Mouse (Mus musculus): ENCODE measurements at regions not wholly inside any gene's neighbourhood (a gene's known extent, or its start where the extent isn't known, plus 50 kb on each side); places are given as distances from the start of the nearest gene placed in this dataset.

- no peaks in the 10 kb centered on the region for H3K36me3 ChIP-seq (ENCODE audit: control insufficient read depth, insufficient read depth, low read length, poor library complexity, severe bottlenecking)
- in situ Hi-C loops (cut with MboI; ENCODE audit: low sequenced_read_pairs in 2 of 2, unreplicated experiment in 2 of 2), result no loop called here
- no peaks in the 10 kb centered on the region for H3K9me3 ChIP-seq (ENCODE audit: control insufficient read depth, insufficient read depth, low read depth, low read length)
- no peak overlapping the region for H3K4me3 ChIP-seq (ENCODE audit: insufficient read depth in 1 of 2, low read depth in 1 of 2, low read length in 2 of 2, poor library complexity in 1 of 2, severe bottlenecking in 1 of 2)
- H3K4me1 ChIP-seq (ENCODE audit: control insufficient read depth in 2 of 2, insufficient read depth in 2 of 2, low read length in 2 of 2, poor library complexity in 1 of 2), result no peaks in the 10 kb centered on the region
- TF ChIP-seq HCFC1 (IDR thresholded peaks at IDR 0.05; ENCODE audit: borderline replicate concordance, insufficient read depth, low read length) (no peak), ZC3H11A (IDR thresholded peaks at IDR 0.05; ENCODE audit: borderline replicate concordance, low read depth, low read length) (no peak)
- no peak overlapping the region for H3K9ac ChIP-seq (ENCODE audit: insufficient read depth, low read depth, low read length, poor library complexity, severe bottlenecking)
- no peak for DNase-seq (ENCODE audit: low read depth, low spot score)
- H3K27ac ChIP-seq (ENCODE audit: insufficient read depth, low read depth, low read length, poor library complexity, severe bottlenecking), result no peak overlapping the region
Measured at GRCm38 (mm10) chr14:46517258-46517657, 126.8 kb upstream of the Bmp4 start.

- H3K4me3 ChIP-seq (ENCODE audit: insufficient read depth in 1 of 2, low read depth in 1 of 2, low read length in 2 of 2, poor library complexity in 1 of 2, severe bottlenecking in 1 of 2), result no peak overlapping the region
- H3K27ac ChIP-seq (ENCODE audit: insufficient read depth, low read depth, low read length, poor library complexity, severe bottlenecking), result no peak overlapping the region
- H3K9ac ChIP-seq (ENCODE audit: insufficient read depth, low read depth, low read length, poor library complexity, severe bottlenecking), result no peak overlapping the region
- no peaks in the 10 kb centered on the region for H3K4me1 ChIP-seq (ENCODE audit: control insufficient read depth in 2 of 2, insufficient read depth in 2 of 2, low read length in 2 of 2, poor library complexity in 1 of 2)
- no peaks in the 10 kb centered on the region for H3K9me3 ChIP-seq (ENCODE audit: control insufficient read depth, insufficient read depth, low read depth, low read length)
- in situ Hi-C loops (cut with MboI; ENCODE audit: low sequenced_read_pairs in 2 of 2, unreplicated experiment in 2 of 2), result no loop called here
- no peak for DNase-seq (ENCODE audit: low read depth, low spot score)
- no peak for TF ChIP-seq CHD2 (IDR thresholded peaks at IDR 0.05; ENCODE audit: low read depth, low read length)
- TF ChIP-seq ZC3H11A (IDR thresholded peaks at IDR 0.05; ENCODE audit: borderline replicate concordance, low read depth, low read length), result no peak
- TF ChIP-seq ZNF384 (IDR thresholded peaks at IDR 0.05; ENCODE audit: low read depth, low read length), result no peak
- no peak for TF ChIP-seq HCFC1 (IDR thresholded peaks at IDR 0.05; ENCODE audit: borderline replicate concordance, insufficient read depth, low read length)
- TF ChIP-seq MAFK (IDR thresholded peaks at IDR 0.05; ENCODE audit: insufficient read depth, low read depth, low read length), result no peak
- no peaks in the 10 kb centered on the region for H3K36me3 ChIP-seq (ENCODE audit: control insufficient read depth, insufficient read depth, low read length, poor library complexity, severe bottlenecking)
Measured at GRCm38 (mm10) chr14:46516285-46516684, 125.8 kb upstream of the Bmp4 start.

- TF ChIP-seq ZC3H11A (IDR thresholded peaks at IDR 0.05; ENCODE audit: borderline replicate concordance, low read depth, low read length) (no peak), MAFK (IDR thresholded peaks at IDR 0.05; ENCODE audit: insufficient read depth, low read depth, low read length) (no peak), HCFC1 (IDR thresholded peaks at IDR 0.05; ENCODE audit: borderline replicate concordance, insufficient read depth, low read length) (no peak), CHD2 (IDR thresholded peaks at IDR 0.05; ENCODE audit: low read depth, low read length) (no peak)
- no peak overlapping the region for H3K4me3 ChIP-seq (ENCODE audit: insufficient read depth in 1 of 2, low read depth in 1 of 2, low read length in 2 of 2, poor library complexity in 1 of 2, severe bottlenecking in 1 of 2)
- no peaks in the 10 kb centered on the region for H3K36me3 ChIP-seq (ENCODE audit: control insufficient read depth, insufficient read depth, low read length, poor library complexity, severe bottlenecking)
- in situ Hi-C loops (cut with MboI; ENCODE audit: low sequenced_read_pairs in 2 of 2, unreplicated experiment in 2 of 2), result no loop called here
- no peaks in the 10 kb centered on the region for H3K9me3 ChIP-seq (ENCODE audit: control insufficient read depth, insufficient read depth, low read depth, low read length)
- no peaks in the 10 kb centered on the region for H3K4me1 ChIP-seq (ENCODE audit: control insufficient read depth in 2 of 2, insufficient read depth in 2 of 2, low read length in 2 of 2, poor library complexity in 1 of 2)
- no peak overlapping the region for H3K9ac ChIP-seq (ENCODE audit: insufficient read depth, low read depth, low read length, poor library complexity, severe bottlenecking)
- no peak for DNase-seq (ENCODE audit: low read depth, low spot score)
- no peak overlapping the region for H3K27ac ChIP-seq (ENCODE audit: insufficient read depth, low read depth, low read length, poor library complexity, severe bottlenecking)
Measured at GRCm38 (mm10) chr14:46514262-46514932, 123.9 kb upstream of the Bmp4 start.

GRCm38 (mm10) chr14:46512118-46512517 lies 121.6 kb upstream of the Bmp4 start:
- in situ Hi-C loops (cut with MboI; ENCODE audit: low sequenced_read_pairs in 2 of 2, unreplicated experiment in 2 of 2), result no loop called here
- no peak for TF ChIP-seq ZC3H11A (IDR thresholded peaks at IDR 0.05; ENCODE audit: borderline replicate concordance, low read depth, low read length)
- no peak for TF ChIP-seq CHD2 (IDR thresholded peaks at IDR 0.05; ENCODE audit: low read depth, low read length)
- TF ChIP-seq ZNF384 (IDR thresholded peaks at IDR 0.05; ENCODE audit: low read depth, low read length), result no peak
- no peak for TF ChIP-seq MAFK (IDR thresholded peaks at IDR 0.05; ENCODE audit: insufficient read depth, low read depth, low read length)
- no peak for TF ChIP-seq HCFC1 (IDR thresholded peaks at IDR 0.05; ENCODE audit: borderline replicate concordance, insufficient read depth, low read length)
- no peak overlapping the region for H3K4me3 ChIP-seq (ENCODE audit: insufficient read depth in 1 of 2, low read depth in 1 of 2, low read length in 2 of 2, poor library complexity in 1 of 2, severe bottlenecking in 1 of 2)
- no peaks in the 10 kb centered on the region for H3K4me1 ChIP-seq (ENCODE audit: control insufficient read depth in 2 of 2, insufficient read depth in 2 of 2, low read length in 2 of 2, poor library complexity in 1 of 2)
- no peaks in the 10 kb centered on the region for H3K36me3 ChIP-seq (ENCODE audit: control insufficient read depth, insufficient read depth, low read length, poor library complexity, severe bottlenecking)
- H3K27ac ChIP-seq (ENCODE audit: insufficient read depth, low read depth, low read length, poor library complexity, severe bottlenecking), result no peak overlapping the region
- no peak for DNase-seq (ENCODE audit: low read depth, low spot score)
- H3K9ac ChIP-seq (ENCODE audit: insufficient read depth, low read depth, low read length, poor library complexity, severe bottlenecking), result no peak overlapping the region
- H3K9me3 ChIP-seq (ENCODE audit: control insufficient read depth, insufficient read depth, low read depth, low read length), result no peaks in the 10 kb centered on the region

GRCm38 (mm10) chr14:46508871-46509270 lies 118.4 kb upstream of the Bmp4 start:
- no peak for DNase-seq (ENCODE audit: low read depth, low spot score)
- Histone ChIP-seq H3K4me1 (ENCODE audit: control insufficient read depth in 2 of 2, insufficient read depth in 2 of 2, low read length in 2 of 2, poor library complexity in 1 of 2) (no peaks in the 10 kb centered on the region), H3K9me3 (ENCODE audit: control insufficient read depth, insufficient read depth, low read depth, low read length) (no peaks in the 10 kb centered on the region), H3K9ac (ENCODE audit: insufficient read depth, low read depth, low read length, poor library complexity, severe bottlenecking) (no peak overlapping the region), H3K4me3 (ENCODE audit: insufficient read depth in 1 of 2, low read depth in 1 of 2, low read length in 2 of 2, poor library complexity in 1 of 2, severe bottlenecking in 1 of 2) (no peak overlapping the region), H3K36me3 (ENCODE audit: control insufficient read depth, insufficient read depth, low read length, poor library complexity, severe bottlenecking) (no peaks in the 10 kb centered on the region), H3K27ac (ENCODE audit: insufficient read depth, low read depth, low read length, poor library complexity, severe bottlenecking) (no peak overlapping the region)
- in situ Hi-C loops (cut with MboI; ENCODE audit: low sequenced_read_pairs in 2 of 2, unreplicated experiment in 2 of 2), result no loop called here
- no peak for TF ChIP-seq MAFK (IDR thresholded peaks at IDR 0.05; ENCODE audit: insufficient read depth, low read depth, low read length)
- no peak for TF ChIP-seq ZNF384 (IDR thresholded peaks at IDR 0.05; ENCODE audit: low read depth, low read length)
- TF ChIP-seq ZC3H11A (IDR thresholded peaks at IDR 0.05; ENCODE audit: borderline replicate concordance, low read depth, low read length), result no peak
- no peak for TF ChIP-seq CHD2 (IDR thresholded peaks at IDR 0.05; ENCODE audit: low read depth, low read length)
- TF ChIP-seq HCFC1 (IDR thresholded peaks at IDR 0.05; ENCODE audit: borderline replicate concordance, insufficient read depth, low read length), result no peak
